Mouse (Mus musculus) gastrocnemius, postnatal 36 days (tissue): ENCODE measurements at regions not wholly inside any gene's neighbourhood (a gene's known extent, or its start where the extent isn't known, plus 50 kb on each side); places are given as distances from the start of the nearest gene placed in this dataset.
"Not testable (repeated sequence)": the region's sequence is repeated elsewhere in the genome, so short reads cannot be mapped to it uniquely, and the experiment has no call there.

Experiments
- DNase-seq, 2 experiments: peaks; one replicate each; pipeline ENCODE4 v3.0.0; 2022
- intact Hi-C: fragments of 180-260 bp; cut with DNase I; formaldehyde crosslinking; loops from one replicate; pipeline ENCODE4 v1.15.1; 2025

- no peak for DNase-seq
- intact Hi-C loops: no loop called here
Measured at GRCm38 (mm10) chr15:93001346-93002001, 273.5 kb downstream of the Gxylt1 start.

- DNase-seq: no peak
- intact Hi-C loops: no loop called here
Measured at GRCm38 (mm10) chr15:93000121-93000520, 274.9 kb downstream of the Gxylt1 start.

GRCm38 (mm10) chr15:92997933-92998332 lies 277.0 kb downstream of the Gxylt1 start:
- intact Hi-C loops: no loop called here

GRCm38 (mm10) chr15:92994191-92994671 lies 280.7 kb downstream of the Gxylt1 start:
- intact Hi-C loops: no loop called here
- no peak for DNase-seq

More at GRCm38 (mm10) chr15:92997933-92998332, 277.0 kb downstream of the Gxylt1 start:
- no peak for DNase-seq

- intact Hi-C loops: no loop called here
- DNase-seq: no peak
Measured at GRCm38 (mm10) chr15:92993538-92994190, 281.3 kb downstream of the Gxylt1 start.

GRCm38 (mm10) chr15:92975774-92976173 lies 299.2 kb downstream of the Gxylt1 start:
- intact Hi-C loops: no loop called here
- no peak for DNase-seq

GRCm38 (mm10) chr15:92974931-92975330 lies 300.0 kb downstream of the Gxylt1 start:
- intact Hi-C loops: no loop called here
- DNase-seq: no peak

- DNase-seq: no peak
- intact Hi-C loops: no loop called here
Measured at GRCm38 (mm10) chr15:92973651-92974229, 301.2 kb downstream of the Gxylt1 start.

GRCm38 (mm10) chr15:92965556-92965955 lies 309.4 kb downstream of the Gxylt1 start:
- DNase-seq: no peak
- intact Hi-C loops: no loop called here

GRCm38 (mm10) chr15:92964901-92965300 lies 310.1 kb downstream of the Gxylt1 start:
- DNase-seq: no peak
- intact Hi-C loops: no loop called here

GRCm38 (mm10) chr15:92964131-92964530 lies 310.8 kb downstream of the Gxylt1 start:
- DNase-seq: no peak
- intact Hi-C loops: no loop called here

- DNase-seq, intact Hi-C loops: not testable (repeated sequence)
Measured at GRCm38 (mm10) chr15:92950912-92951311, 324.1 kb downstream of the Gxylt1 start.

- intact Hi-C loops: no loop called here
- no peak for DNase-seq
Measured at GRCm38 (mm10) chr15:92946216-92946615, 328.8 kb downstream of the Gxylt1 start.

- no peak for DNase-seq
- intact Hi-C loops: no loop called here
Measured at GRCm38 (mm10) chr15:92903821-92904220, 371.2 kb downstream of the Gxylt1 start.

- no peak for DNase-seq
- intact Hi-C loops: no loop called here
Measured at GRCm38 (mm10) chr15:92897277-92897676, 377.7 kb downstream of the Gxylt1 start.

GRCm38 (mm10) chr15:92895836-92896235 lies 379.1 kb downstream of the Gxylt1 start:
- DNase-seq: no peak
- intact Hi-C loops: no loop called here

GRCm38 (mm10) chr15:92876438-92876837 lies 398.5 kb downstream of the Gxylt1 start:
- no peak for DNase-seq
- intact Hi-C loops: no loop called here

- intact Hi-C loops: no loop called here
Measured at GRCm38 (mm10) chr15:92864106-92864505, 410.9 kb downstream of the Gxylt1 start.

GRCm38 (mm10) chr15:92850854-92851253 lies 424.1 kb downstream of the Gxylt1 start:
- no peak for DNase-seq
- intact Hi-C loops: no loop called here

More at GRCm38 (mm10) chr15:92864106-92864505, 410.9 kb downstream of the Gxylt1 start:
- DNase-seq: no peak

GRCm38 (mm10) chr15:92840035-92840434 lies 434.9 kb downstream of the Gxylt1 start:
- intact Hi-C loops: no loop called here
- DNase-seq: no peak

GRCm38 (mm10) chr15:92839611-92840010 lies 435.4 kb downstream of the Gxylt1 start:
- no peak for DNase-seq
- intact Hi-C loops: no loop called here

- intact Hi-C loops: no loop called here
- no peak for DNase-seq
Measured at GRCm38 (mm10) chr15:92826136-92826535, 429.5 kb downstream of the Pdzrn4 start.
